Mouse (Mus musculus) kidney, postnatal 0 days (tissue): ENCODE measurements around the gene Rcor1. TPM values are rescaled to one million over a fixed set of nuclear protein-coding genes. Genes with fewer than 3 reads are reported as not detected.

ENCODE experiments used
- ATAC-seq: fragments of 200-750 bp; cut with Nextera tagmentation; replicated peaks from 2 replicates; pipeline ENCODE4 v1.8.0; 2017; ENCODE audit warnings: low read depth, moderate number of reproducible peaks, moderate TSS enrichment, moderate library complexity; ENCODE audit not compliant: low FRiP score
- DNase-seq: peaks from one replicate; pipeline ENCODE4 v3.0.0-alpha.2; 2016; ENCODE audit warnings: low spot score
- H3K27ac ChIP-seq: fragments of 300-500 bp; sonication (generic); 2 replicates; pipeline ENCODE4 v1.5.1; 2014; ENCODE audit warnings: mild to moderate bottlenecking
- H3K27me3 ChIP-seq: fragments of 300-500 bp; sonication (generic); 2 replicates; pipeline ENCODE4 v1.6.1; 2014; ENCODE audit warnings: low read length, mixed read lengths; ENCODE audit not compliant: insufficient read depth
- H3K36me3 ChIP-seq: fragments of 300-500 bp; sonication (generic); 2 replicates; pipeline ENCODE4 v1.6.1; 2014; ENCODE audit warnings: low read length, mixed read lengths; ENCODE audit not compliant: insufficient read depth
- H3K4me1 ChIP-seq: fragments of 300-500 bp; sonication (generic); replicated peaks from 2 replicates; pipeline ENCODE4 v1.6.1; 2014; ENCODE audit warnings: antibody characterized with exemption, low read length, mixed read lengths; ENCODE audit not compliant: insufficient read depth
- H3K4me2 ChIP-seq: fragments of 300-500 bp; sonication (generic); 2 replicates; pipeline ENCODE4 v1.6.1; 2014; ENCODE audit warnings: mild to moderate bottlenecking, low read length, moderate library complexity, mixed read lengths
- H3K4me3 ChIP-seq: fragments of 300-500 bp; sonication (generic); replicated peaks from 2 replicates; pipeline ENCODE4 v1.5.1; 2014; ENCODE audit warnings: low read depth, low read length
- H3K9ac ChIP-seq: fragments of 300-500 bp; sonication (generic); 2 replicates; pipeline ENCODE4 v1.6.1; 2014; ENCODE audit warnings: low read depth, low read length
- H3K9me3 ChIP-seq: fragments of 300-500 bp; sonication (generic); replicated peaks from 2 replicates; pipeline ENCODE4 v1.6.1; 2016; ENCODE audit warnings: low read length, inconsistent platforms, mixed read lengths
- CTCF ChIP-seq: IDR thresholded peaks from 2 replicates; pipeline ENCODE4 v1.5.1; 2016; ENCODE audit warnings: antibody characterized with exemption, low read depth, mild to moderate bottlenecking, moderate library complexity
- WGBS: fragments of 180-500 bp; shearing (Covaris S2); extraction: QIAGEN DNeasy Blood & Tissue Kit; methylation state at CpG from one replicate; pipeline ENCODE4 v1.1.7; 2014; 5-methylcytosine and 5-hydroxymethylcytosine counted together
- polyA plus RNA-seq: library from polyadenylated mRNA; unstranded; fragments of >200 nt; fragmentation: Nextera tagmentation; extraction: Ambion mirVana; gene quantifications from 2 replicates; pipeline ENCODE4 v1.2.1, GENCODE M21; 2015

Rcor1 gene
- polyA plus RNA-seq, 1 experiment from 2014 or later = 10.1 TPM

DNA sequence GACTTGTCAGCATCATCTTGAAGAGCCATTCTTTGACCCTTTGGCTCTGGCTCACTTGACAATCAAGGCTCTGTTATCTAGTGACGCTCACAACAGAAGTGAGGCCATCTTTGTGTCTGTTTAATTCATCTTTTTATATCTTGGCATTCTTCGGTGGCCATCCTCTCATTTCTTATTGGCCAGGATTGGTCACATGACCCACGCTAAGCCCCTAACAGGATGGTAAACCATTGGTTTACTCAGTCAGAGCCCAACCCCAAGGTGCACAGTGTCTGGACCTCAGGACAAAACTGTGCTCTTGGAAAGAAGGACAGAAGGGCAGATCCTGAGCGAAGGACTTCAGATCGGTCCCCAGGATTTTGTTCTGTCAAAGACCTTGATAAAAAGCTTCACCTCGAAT is 113.4 kb downstream of the Rcor1 start:
- no peak overlapping the region for H3K4me2 ChIP-seq
- no peaks in the 10 kb centered on the region for H3K36me3 ChIP-seq
- WGBS = 90% methylated on average over 6 of the region's 6 CpGs

DNA sequence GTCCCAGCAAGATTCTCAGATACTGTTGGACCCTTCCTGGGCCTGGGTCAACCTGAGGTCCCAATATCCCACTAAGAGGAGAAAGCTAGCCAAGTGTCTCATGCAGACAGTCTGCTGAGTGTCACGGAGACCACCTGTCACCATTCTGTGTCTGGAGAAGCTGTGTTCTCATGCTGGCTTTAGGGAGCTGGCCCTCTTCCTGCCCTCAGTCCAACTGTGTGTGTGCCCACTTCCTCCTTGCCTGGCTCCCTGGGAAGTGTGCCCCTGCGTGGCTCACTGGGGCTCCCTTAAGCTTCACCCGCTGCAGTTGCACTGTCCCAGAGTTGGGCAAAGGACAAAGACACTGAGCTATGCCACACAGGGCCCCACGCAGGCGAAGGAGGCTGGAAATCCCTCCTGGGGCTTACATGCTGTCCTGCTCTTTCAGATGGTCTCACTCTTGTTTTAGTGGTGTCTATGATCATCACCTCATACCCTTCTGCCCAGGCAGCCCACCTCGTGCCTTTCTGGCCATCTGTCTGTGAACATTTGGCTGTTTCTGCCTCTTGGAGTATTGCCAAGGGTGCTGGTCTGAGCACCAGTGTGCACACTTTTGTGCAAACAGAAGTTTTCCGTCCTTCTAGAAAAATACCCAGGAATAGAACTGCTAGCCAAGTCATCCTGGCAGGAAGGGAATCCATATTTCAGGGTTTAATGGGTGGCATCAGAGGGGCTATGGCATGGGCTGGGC is 114.0 kb downstream of the Rcor1 start:
- Histone ChIP-seq H3K4me1 (no peaks in the 10 kb centered on the region), H3K36me3 (no peaks in the 10 kb centered on the region), H3K27me3 (no peaks in the 10 kb centered on the region), H3K4me3 (no peak overlapping the region), H3K4me2 (no peak overlapping the region), H3K9ac (no peak overlapping the region), H3K9me3 (no peaks in the 10 kb centered on the region), H3K27ac (no peak overlapping the region)
- ATAC-seq (no peak), DNase-seq (no peak)
- 67% methylated on average over 7 of the region's 7 CpGs for WGBS
- no peak for TF ChIP-seq CTCF

More for the DNA sequence above, 113.4 kb downstream of the Rcor1 start:
- no peaks in the 10 kb centered on the region for H3K9me3 ChIP-seq
- no peaks in the 10 kb centered on the region for H3K4me1 ChIP-seq
- no peak overlapping the region for H3K4me3 ChIP-seq
- no peaks in the 10 kb centered on the region for H3K27me3 ChIP-seq
- H3K27ac ChIP-seq = no peak overlapping the region
- ATAC-seq (no peak), DNase-seq (no peak)
- TF ChIP-seq CTCF = no peak
- no peak overlapping the region for H3K9ac ChIP-seq

DNA sequence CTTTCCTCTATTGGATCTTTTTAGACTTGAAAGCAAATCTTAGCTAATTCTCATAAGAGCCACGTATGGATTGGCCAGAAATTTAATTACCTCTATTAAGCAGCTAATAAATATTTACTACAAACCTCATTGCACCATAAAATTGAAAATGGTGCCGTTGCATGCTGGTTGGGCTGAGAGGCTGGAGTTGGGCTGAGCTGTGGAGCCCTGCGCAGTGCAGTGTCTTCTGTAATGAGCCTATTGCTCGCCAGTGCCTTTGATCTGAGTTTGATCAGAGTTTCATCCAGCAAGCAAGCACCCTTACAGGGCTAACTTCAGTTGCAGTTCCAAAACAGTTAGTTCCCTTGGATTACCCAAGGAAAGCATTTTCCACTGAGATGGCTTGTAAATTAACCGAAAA is 114.8 kb downstream of the Rcor1 start:
- ATAC-seq (no peak), DNase-seq (peak; percentile 49)
- Histone ChIP-seq H3K9ac (no peak overlapping the region), H3K36me3 (no peaks in the 10 kb centered on the region), H3K9me3 (no peaks in the 10 kb centered on the region), H3K27me3 (no peaks in the 10 kb centered on the region), H3K4me1 (no peaks in the 10 kb centered on the region), H3K4me3 (no peak overlapping the region), H3K4me2 (no peak overlapping the region), H3K27ac (no peak overlapping the region)
- TF ChIP-seq CTCF = no peak
- 37% methylated on average over 5 of the region's 5 CpGs for WGBS

DNA sequence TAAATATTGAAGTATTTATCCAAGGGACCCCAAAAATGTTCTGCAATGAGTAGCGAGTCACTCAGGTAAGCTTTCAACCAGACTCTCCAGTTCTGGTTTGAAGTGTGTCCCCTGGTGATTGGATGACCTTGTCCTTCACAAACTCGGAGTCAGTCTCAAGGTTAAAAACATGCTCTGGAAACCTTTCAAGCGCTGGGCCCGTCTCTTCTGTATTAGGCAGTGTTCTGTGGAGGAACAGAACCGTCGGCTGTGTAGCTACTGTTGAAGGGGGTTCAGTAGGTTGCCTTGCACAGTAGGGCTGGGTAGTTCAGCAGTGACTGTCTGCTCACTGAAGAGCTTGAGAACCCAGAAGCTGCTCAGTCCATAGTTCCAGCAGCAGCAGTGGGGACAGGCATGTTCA is 115.5 kb downstream of the Rcor1 start:
- no peak overlapping the region for H3K9ac ChIP-seq

DNA sequence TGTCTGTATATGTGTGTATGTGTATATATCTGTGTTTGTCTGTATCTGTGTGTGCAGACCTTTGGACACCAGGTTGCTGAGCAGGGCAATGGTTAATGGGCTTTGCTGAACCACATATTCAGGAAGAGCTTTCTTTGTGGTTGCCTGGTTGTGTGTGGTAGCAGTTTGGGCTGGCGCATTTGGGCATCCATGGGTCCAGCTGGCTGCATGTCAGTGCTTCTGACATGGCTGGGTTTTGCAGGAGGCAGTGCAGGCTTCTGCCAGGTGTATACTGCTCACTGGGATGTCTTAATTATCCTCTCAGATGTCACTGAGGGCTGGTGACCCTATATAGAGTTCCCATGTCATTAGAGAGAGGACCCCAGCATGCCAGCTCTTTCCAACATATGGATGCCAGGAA is 116.6 kb downstream of the Rcor1 start:
- Histone ChIP-seq H3K4me3 (no peak overlapping the region), H3K36me3 (no peaks in the 10 kb centered on the region), H3K27me3 (no peaks in the 10 kb centered on the region), H3K27ac (no peak overlapping the region), H3K9ac (no peak overlapping the region), H3K4me1 (no peaks in the 10 kb centered on the region; the same call in 1 of the 2 replicates), H3K4me2 (no peak overlapping the region), H3K9me3 (no peaks in the 10 kb centered on the region)
- no peak for TF ChIP-seq CTCF
- DNase-seq (no peak), ATAC-seq (no peak)
- WGBS = 100% methylated on average over 1 of the region's 1 CpGs

More for the DNA sequence above, 115.5 kb downstream of the Rcor1 start:
- H3K9me3 ChIP-seq = no peaks in the 10 kb centered on the region
- TF ChIP-seq CTCF = no peak
- H3K27ac ChIP-seq = no peak overlapping the region
- DNase-seq (no peak), ATAC-seq (no peak)
- no peak overlapping the region for H3K4me3 ChIP-seq
- H3K36me3 ChIP-seq = no peaks in the 10 kb centered on the region
- 85% methylated on average over 6 of the region's 6 CpGs for WGBS
- no peaks in the 10 kb centered on the region for H3K27me3 ChIP-seq
- no peak overlapping the region for H3K4me2 ChIP-seq
- no peaks in the 10 kb centered on the region; the same call in 1 of the 2 replicates for H3K4me1 ChIP-seq

DNA sequence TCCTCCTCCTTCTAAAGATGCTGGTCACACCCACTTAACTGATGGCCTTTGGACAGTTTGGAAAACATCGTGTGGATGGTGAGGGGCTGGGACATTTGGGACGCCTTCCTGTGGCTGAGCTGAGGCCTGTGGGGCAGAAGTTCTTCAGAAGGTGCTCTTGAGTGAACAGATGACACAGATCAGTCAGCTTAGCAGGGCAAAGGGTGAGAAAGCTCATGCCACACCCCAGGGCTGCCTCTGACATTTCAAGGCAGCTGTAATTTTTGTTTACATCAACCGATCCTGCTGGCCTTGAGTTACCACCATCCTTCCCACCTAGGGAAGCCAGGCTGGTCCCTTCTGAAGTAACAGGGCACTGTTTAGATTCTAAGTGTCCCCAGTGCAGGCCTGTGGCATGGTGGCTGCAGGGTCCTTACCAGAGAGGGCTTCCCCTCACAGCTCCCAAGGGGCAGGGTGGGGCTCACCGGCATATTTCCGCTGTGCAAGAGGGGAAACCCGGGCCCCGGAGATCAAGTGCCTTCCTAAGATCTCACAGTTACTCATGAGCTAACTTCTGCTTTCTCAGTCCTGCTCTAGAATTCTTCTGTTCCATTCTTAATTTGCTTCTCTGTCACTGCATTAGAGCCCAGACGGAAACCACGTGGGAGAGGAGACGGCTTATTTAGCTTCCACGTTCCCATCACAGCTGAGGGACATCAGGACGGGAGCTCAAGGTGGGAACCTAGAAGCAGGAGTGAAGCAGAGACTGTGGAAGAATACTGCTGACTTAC is 120.7 kb downstream of the Rcor1 start:
- no peak for DNase-seq
- no peak overlapping the region; the same call in 1 of the 2 replicates for H3K9ac ChIP-seq
- H3K36me3 ChIP-seq = no peaks in the 10 kb centered on the region
- peaks cover 11% of the 10 kb centered on the region for H3K4me1 ChIP-seq
- H3K27ac ChIP-seq = 0 out of 2 replicates have a peak overlapping the region, but pooled peaks have one; percentile 42
- TF ChIP-seq CTCF = no peak
- H3K9me3 ChIP-seq = no peaks in the 10 kb centered on the region
- no peak overlapping the region for H3K4me2 ChIP-seq
- H3K27me3 ChIP-seq = no peaks in the 10 kb centered on the region
- WGBS = 29% methylated on average over 12 of the region's 12 CpGs
- ATAC-seq = no peak
- no peak overlapping the region for H3K4me3 ChIP-seq
